Mouse (Mus musculus): ENCODE measurements around the gene Calcoco2. TPM values are rescaled to one million over a fixed set of nuclear protein-coding genes. Genes with fewer than 3 reads are reported as not detected.

Gene Calcoco2
- polyA plus RNA-seq, 2 experiments from 2014 or later = not detected

GRCm38 (mm10) chr11:96076221-96077105 is 35.3 kb downstream of the Calcoco2 start:
- no peak for ATAC-seq

- peak; percentile 91 for ATAC-seq
Observed at GRCm38 (mm10) chr11:96075509-96076220, 36.1 kb downstream of the Calcoco2 start, which contains the start of gene Atp5g1. TSS of gene Atp5g1 (minus strand) at chr11:96075670.

GRCm38 (mm10) chr11:96075177-96075508 is 36.6 kb downstream of the Calcoco2 start:
- no peak for ATAC-seq

- ATAC-seq = no peak
Observed at GRCm38 (mm10) chr11:96074351-96075176, 37.2 kb downstream of the Calcoco2 start.

GRCm38 (mm10) chr11:96073295-96073993 is 38.3 kb downstream of the Calcoco2 start:
- no peak for ATAC-seq

- no peak for ATAC-seq
Observed at GRCm38 (mm10) chr11:96071013-96071412, 40.8 kb downstream of the Calcoco2 start.

- no peak for ATAC-seq
Observed at GRCm38 (mm10) chr11:96070353-96070752, 41.4 kb downstream of the Calcoco2 start.

- ATAC-seq = no peak
Observed at GRCm38 (mm10) chr11:96068231-96068630, 43.5 kb downstream of the Calcoco2 start.

GRCm38 (mm10) chr11:96065215-96065911 is 46.4 kb downstream of the Calcoco2 start, which contains the start of gene Ube2z:
TSS of gene Ube2z (minus strand) at chr11:96065388.
- ATAC-seq = peak; percentile 91

- ATAC-seq = peak; percentile 56
Observed at GRCm38 (mm10) chr11:96064521-96065214, 47.1 kb downstream of the Calcoco2 start.

GRCm38 (mm10) chr11:96058309-96058708 is 53.5 kb downstream of the Calcoco2 start:
- ATAC-seq = peak; percentile 87

GRCm38 (mm10) chr11:96050854-96051253 is 60.9 kb downstream of the Calcoco2 start:
- no peak for ATAC-seq

GRCm38 (mm10) chr11:96049939-96050338 is 61.8 kb downstream of the Calcoco2 start:
- ATAC-seq = no peak

Other genes with a start within 250 kb of the Calcoco2 start
- under 1 TPM in 1 of 2 experiments, not detected in 1; 0.19 TPM for gene B4galnt2, start 197.1 kb downstream of the Calcoco2 start, polyA plus RNA-seq (2017; shearing (Covaris generic))
- not detected for gene Igf2bp1, start 106.0 kb downstream of the Calcoco2 start, polyA plus RNA-seq (2017; shearing (Covaris generic))
- not detected for gene Gip, start 87.4 kb downstream of the Calcoco2 start, polyA plus RNA-seq (2017; shearing (Covaris generic))
- 10 to 100 TPM; 32.8 to 42.6 TPM for gene Snf8, start 77.1 kb downstream of the Calcoco2 start, polyA plus RNA-seq (2017; shearing (Covaris generic))
- gene Ube2z, start 46.6 kb downstream of the Calcoco2 start, polyA plus RNA-seq (2017; shearing (Covaris generic)) = 10 to 100 TPM in 1 of 2 experiments, 1 to 10 TPM in 1; 7.9 to 10.0 TPM
- 100 to 1,000 TPM; 289 to 328 TPM for gene Atp5g1, start 36.3 kb downstream of the Calcoco2 start, polyA plus RNA-seq (2017; shearing (Covaris generic))
- not detected for gene Ttll6, start 21.8 kb upstream of the Calcoco2 start, polyA plus RNA-seq (2017; shearing (Covaris generic))
- not detected for gene Hoxb13, start 82.4 kb upstream of the Calcoco2 start, polyA plus RNA-seq (2017; shearing (Covaris generic))
- under 1 TPM in 1 of 2 experiments, not detected in 1; 0.23 TPM for gene Hoxb9, start 159.5 kb upstream of the Calcoco2 start, polyA plus RNA-seq (2017; shearing (Covaris generic))
- not detected for gene Hoxb8, start 169.9 kb upstream of the Calcoco2 start, polyA plus RNA-seq (2017; shearing (Covaris generic))
- gene Hoxb7, start 174.7 kb upstream of the Calcoco2 start, polyA plus RNA-seq (2017; shearing (Covaris generic)) = not detected
- gene Hoxb6, start 180.5 kb upstream of the Calcoco2 start, polyA plus RNA-seq (2017; shearing (Covaris generic)) = not detected
- gene Hoxb5, start 191.4 kb upstream of the Calcoco2 start, polyA plus RNA-seq (2017; shearing (Covaris generic)) = not detected
- gene Hoxb4, start 206.3 kb upstream of the Calcoco2 start, polyA plus RNA-seq (2017; shearing (Covaris generic)) = 1 to 10 TPM; 1.9 to 2.5 TPM
- under 1 TPM; 0.22 to 0.56 TPM for gene Hoxb3, start 211.4 kb upstream of the Calcoco2 start, polyA plus RNA-seq (2017; shearing (Covaris generic))
- under 1 TPM in 1 of 2 experiments, not detected in 1; 0.09 TPM for gene Hoxb2, start 238.6 kb upstream of the Calcoco2 start, polyA plus RNA-seq (2017; shearing (Covaris generic))

All from CD4-positive, CD25-positive, alpha-beta regulatory T cell, adult 4 months (primary cell).